Mouse (Mus musculus) intestine, postnatal 0 days (tissue): ENCODE measurements around the gene Btn2a2. TPM values are rescaled to one million over a fixed set of nuclear protein-coding genes. Genes with fewer than 3 reads are reported as not detected.
A peak's percentile ranks its signal among the peaks of the same experiment; 100 is the strongest.

Experiments
- ATAC-seq: fragments of 200-750 bp; cut with Nextera tagmentation; 2 replicates; pipeline ENCODE4 v1.8.0; 2017; ENCODE audit warnings: mild to moderate bottlenecking, moderate TSS enrichment, moderate library complexity
- H3K27ac ChIP-seq: fragments of 300-500 bp; sonication (generic); 2 replicates; pipeline ENCODE4 v1.5.1; 2014; ENCODE audit warnings: mild to moderate bottlenecking, low read depth, low read length, moderate library complexity
- H3K27me3 ChIP-seq: fragments of 300-500 bp; sonication (generic); replicated peaks from 2 replicates; pipeline ENCODE4 v1.6.1; 2014; ENCODE audit warnings: low read length, mixed read lengths; ENCODE audit not compliant: control insufficient read depth, insufficient read depth
- H3K36me3 ChIP-seq: fragments of 300-500 bp; sonication (generic); 2 replicates; pipeline ENCODE4 v1.6.1; 2014; ENCODE audit warnings: mild to moderate bottlenecking, moderate library complexity; ENCODE audit not compliant: control insufficient read depth, insufficient read depth
- H3K4me1 ChIP-seq: fragments of 300-500 bp; sonication (generic); replicated peaks from 2 replicates; pipeline ENCODE4 v1.6.1; 2014; ENCODE audit warnings: antibody characterized with exemption, low read length, mixed read lengths; ENCODE audit not compliant: control insufficient read depth, insufficient read depth
- H3K4me2 ChIP-seq: fragments of 300-500 bp; sonication (generic); replicated peaks from 2 replicates; pipeline ENCODE4 v1.6.1; 2014; ENCODE audit warnings: low read depth, mild to moderate bottlenecking, moderate library complexity
- H3K4me3 ChIP-seq: fragments of 300-500 bp; sonication (generic); 2 replicates; pipeline ENCODE4 v1.5.1; 2014; ENCODE audit warnings: low read depth, low read length
- H3K9ac ChIP-seq: fragments of 300-500 bp; sonication (generic); 2 replicates; pipeline ENCODE4 v1.6.1; 2014; ENCODE audit warnings: mild to moderate bottlenecking, low read depth, low read length
- H3K9me3 ChIP-seq: fragments of 300-500 bp; sonication (generic); 2 replicates; pipeline ENCODE4 v1.6.1; 2016; ENCODE audit warnings: mixed run types; ENCODE audit not compliant: control insufficient read depth
- CTCF ChIP-seq: sonication (generic); IDR thresholded peaks from 2 replicates; pipeline ENCODE4 v1.5.1; 2016; ENCODE audit warnings: low read depth, mild to moderate bottlenecking, control low read depth, antibody characterized with exemption, moderate library complexity
- WGBS: fragments of 180-500 bp; shearing (Covaris S2); extraction: QIAGEN DNeasy Blood & Tissue Kit; methylation state at CpG from one replicate; pipeline ENCODE4 v1.1.7; 2014; 5-methylcytosine and 5-hydroxymethylcytosine counted together
- polyA plus RNA-seq: library from polyadenylated mRNA; unstranded; fragments of >200 nt; fragmentation: Nextera tagmentation; extraction: Ambion mirVana; gene quantifications from 2 replicates; pipeline ENCODE4 v1.2.1, GENCODE M21; 2015

Gene Btn2a2
- polyA plus RNA-seq, 1 experiment from 2014 or later: not detected

DNA sequence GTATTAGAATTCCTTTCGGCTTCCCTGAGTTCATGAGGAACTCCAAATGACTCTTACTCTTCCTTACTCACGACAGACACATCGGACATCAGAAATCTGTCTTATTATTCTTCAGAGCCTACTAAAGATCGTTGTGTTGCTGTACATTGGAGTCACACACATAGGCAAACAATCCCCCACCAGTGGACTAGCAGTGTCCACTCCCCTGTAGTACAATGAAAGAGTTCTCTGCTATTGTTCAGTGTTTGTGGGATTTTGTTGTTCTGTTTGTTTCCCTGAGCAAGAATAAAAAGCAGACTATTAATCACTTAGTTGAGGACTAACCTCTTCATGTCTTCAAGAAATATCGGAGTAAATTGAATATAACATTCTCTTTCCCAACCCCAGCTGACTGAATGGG is 54.9 kb downstream of the Btn2a2 start:
- ATAC-seq: no peak
- H3K36me3 ChIP-seq: no peaks in the 10 kb centered on the region
- H3K27me3 ChIP-seq: no peaks in the 10 kb centered on the region
- peak overlapping the region; percentile 71; the same call in 1 of the 2 replicates for H3K4me2 ChIP-seq
- H3K9me3 ChIP-seq: no peaks in the 10 kb centered on the region
- WGBS: 65% methylated on average over 5 of the region's 5 CpGs
- H3K9ac ChIP-seq: no peak overlapping the region
- no peak for TF ChIP-seq CTCF
- no peak overlapping the region for H3K27ac ChIP-seq
- no peaks in the 10 kb centered on the region for H3K4me1 ChIP-seq
- H3K4me3 ChIP-seq: no peak overlapping the region

GRCm38 (mm10) chr13:23433206-23433605 is 55.5 kb downstream of the Btn2a2 start:
- no peaks in the 10 kb centered on the region for H3K9me3 ChIP-seq
- no peaks in the 10 kb centered on the region for H3K27me3 ChIP-seq
- H3K4me3 ChIP-seq: peak overlapping the region; percentile 66
- H3K27ac ChIP-seq: no peak overlapping the region
- H3K9ac ChIP-seq: no peak overlapping the region; the same call in 1 of the 2 replicates
- no peaks in the 10 kb centered on the region for H3K36me3 ChIP-seq
- ATAC-seq: no peak
- 10% methylated on average over 5 of the region's 5 CpGs for WGBS
- H3K4me1 ChIP-seq: no peaks in the 10 kb centered on the region
- H3K4me2 ChIP-seq: peak overlapping the region; percentile 71
- no peak for TF ChIP-seq CTCF

- H3K4me1 ChIP-seq: no peaks in the 10 kb centered on the region
- H3K4me2 ChIP-seq: peak overlapping the region; percentile 71
- peak overlapping the region; percentile 21 for H3K27ac ChIP-seq
- H3K4me3 ChIP-seq: peak overlapping the region; percentile 66
- no peaks in the 10 kb centered on the region for H3K36me3 ChIP-seq
- H3K27me3 ChIP-seq: no peaks in the 10 kb centered on the region
- WGBS: under 1% methylated on average over 28 of the region's 28 CpGs
- H3K9me3 ChIP-seq: no peaks in the 10 kb centered on the region
- ATAC-seq: peak; percentile 93
- peak; percentile 96 for TF ChIP-seq CTCF
- no peak overlapping the region; the same call in 1 of the 2 replicates for H3K9ac ChIP-seq
These were observed 56.0 kb downstream of the Btn2a2 start for GRCm38 (mm10) chr13:23432562-23433201.

GRCm38 (mm10) chr13:23431351-23431771 is 57.3 kb downstream of the Btn2a2 start:
- Histone ChIP-seq H3K9me3 (no peaks in the 10 kb centered on the region), H3K4me2 (peak overlapping the region; percentile 71), H3K9ac (peak overlapping the region; percentile 57), H3K27ac (peak overlapping the region; percentile 90), H3K4me1 (no peaks in the 10 kb centered on the region), H3K36me3 (no peaks in the 10 kb centered on the region), H3K4me3 (peak overlapping the region; percentile 66), H3K27me3 (no peaks in the 10 kb centered on the region)
- peak; percentile 61 for ATAC-seq
- WGBS: under 1% methylated on average over 15 of the region's 15 CpGs
- TF ChIP-seq CTCF: no peak

DNA sequence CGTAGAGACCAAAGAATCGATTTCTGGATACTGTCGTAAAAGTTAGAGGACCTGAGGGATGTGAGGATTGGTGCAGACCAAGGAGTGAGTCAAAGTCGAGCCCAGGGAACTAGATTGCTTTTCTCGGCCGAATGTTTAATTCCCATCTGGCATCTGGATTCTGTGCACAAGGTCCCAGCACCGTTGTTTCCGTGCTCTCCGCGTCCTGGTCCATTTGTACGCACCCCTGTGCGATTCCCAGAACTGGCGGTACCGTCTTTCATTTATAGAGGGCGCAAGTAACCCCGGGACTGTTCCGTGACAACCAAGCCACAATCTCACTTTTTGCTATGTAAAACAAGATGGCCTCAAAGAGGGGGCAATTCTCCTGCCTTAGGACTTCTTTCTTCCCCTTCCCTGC is 57.9 kb downstream of the Btn2a2 start:
- Histone ChIP-seq H3K9ac (peak overlapping the region; percentile 57), H3K36me3 (no peaks in the 10 kb centered on the region), H3K9me3 (no peaks in the 10 kb centered on the region), H3K4me1 (no peaks in the 10 kb centered on the region), H3K4me3 (peak overlapping the region; percentile 66), H3K27ac (peak overlapping the region; percentile 90), H3K27me3 (no peaks in the 10 kb centered on the region), H3K4me2 (peak overlapping the region; percentile 71)
- ATAC-seq: peak; percentile 49
- 1% methylated on average over 17 of the region's 17 CpGs for WGBS
- TF ChIP-seq CTCF: peak; percentile 76

- Histone ChIP-seq H3K27ac (no peak overlapping the region), H3K4me1 (no peaks in the 10 kb centered on the region), H3K9ac (peak overlapping the region; percentile 57; the same call in 1 of the 2 replicates), H3K4me3 (peak overlapping the region; percentile 66), H3K27me3 (no peaks in the 10 kb centered on the region), H3K36me3 (no peaks in the 10 kb centered on the region), H3K9me3 (no peaks in the 10 kb centered on the region), H3K4me2 (peak overlapping the region; percentile 71)
- 32% methylated on average over 10 of the region's 10 CpGs for WGBS
- no peak for TF ChIP-seq CTCF
- ATAC-seq: no peak
These were observed 58.8 kb downstream of the Btn2a2 start for GRCm38 (mm10) chr13:23429771-23430380.
